Mouse (Mus musculus) hindbrain, embryonic 14.5 days (tissue): ENCODE measurements at regions not wholly inside any gene's neighbourhood (a gene's known extent, or its start where the extent isn't known, plus 50 kb on each side); places are given as distances from the start of the nearest gene placed in this dataset.
A peak's percentile ranks its signal among the peaks of the same experiment; 100 is the strongest.

Experiments
- ATAC-seq: fragments of 200-750 bp; cut with Nextera tagmentation; 2 replicates; pipeline ENCODE4 v1.8.0; 2017; ENCODE audit warnings: moderate number of reproducible peaks, mild to moderate bottlenecking, moderate TSS enrichment, moderate library complexity; ENCODE audit not compliant: low FRiP score
- DNase-seq: peaks from one replicate; pipeline ENCODE4 v3.0.0-alpha.2; 2015; ENCODE audit warnings: low spot score
- H3K27ac ChIP-seq: fragments of 300-500 bp; sonication (generic); 2 replicates; pipeline ENCODE4 v1.5.1; 2014; ENCODE audit warnings: mild to moderate bottlenecking, moderate library complexity
- H3K27me3 ChIP-seq: fragments of 300-500 bp; sonication (generic); 2 replicates; pipeline ENCODE4 v1.6.1; 2014; ENCODE audit warnings: mild to moderate bottlenecking, low read length, mixed read lengths; ENCODE audit not compliant: control insufficient read depth, insufficient read depth
- H3K36me3 ChIP-seq: fragments of 300-500 bp; sonication (generic); replicated peaks from 2 replicates; pipeline ENCODE4 v1.6.1; 2014; ENCODE audit not compliant: control insufficient read depth, insufficient read depth
- H3K4me1 ChIP-seq: fragments of 300-500 bp; sonication (generic); replicated peaks from 2 replicates; pipeline ENCODE4 v1.6.1; 2014; ENCODE audit warnings: antibody characterized with exemption, low read length, mixed read lengths; ENCODE audit not compliant: control insufficient read depth, insufficient read depth
- H3K4me2 ChIP-seq: fragments of 300-500 bp; sonication (generic); replicated peaks from 2 replicates; pipeline ENCODE4 v1.6.1; 2014; ENCODE audit warnings: mild to moderate bottlenecking, moderate library complexity
- H3K4me3 ChIP-seq: fragments of 300-500 bp; sonication (generic); replicated peaks from 2 replicates; pipeline ENCODE4 v1.5.1; 2014; ENCODE audit warnings: mild to moderate bottlenecking, low read length
- H3K9ac ChIP-seq: fragments of 300-500 bp; sonication (generic); 2 replicates; pipeline ENCODE4 v1.6.1; 2014
- H3K9me3 ChIP-seq: fragments of 300-500 bp; sonication (generic); 2 replicates; pipeline ENCODE4 v1.6.1; 2016; ENCODE audit warnings: low read length; ENCODE audit not compliant: control insufficient read depth
- WGBS: fragments of 180-500 bp; shearing (Covaris S2); extraction: QIAGEN DNeasy Blood & Tissue Kit; methylation state at CpG from one replicate; pipeline ENCODE4 v1.1.7; 2014; 5-methylcytosine and 5-hydroxymethylcytosine counted together

DNA sequence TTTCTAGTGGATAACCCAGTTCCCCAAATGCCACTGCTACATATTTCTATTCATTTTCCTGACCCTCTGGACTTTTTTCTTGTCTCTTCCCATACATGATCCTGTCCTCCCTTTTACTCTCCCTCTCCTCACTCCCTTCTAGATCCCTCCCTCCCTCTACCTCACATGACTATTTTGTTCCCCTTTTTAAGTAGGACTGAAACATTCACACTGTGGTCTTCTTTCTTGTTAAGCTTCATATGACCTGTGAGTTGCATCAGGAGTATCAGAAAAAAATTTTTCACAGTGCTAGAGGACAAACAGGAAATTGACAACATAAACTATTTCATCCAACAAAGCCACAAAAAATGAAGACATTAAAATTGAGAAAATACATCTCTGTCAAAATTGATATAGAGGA, 797.5 kb downstream of the Ndufa4 start:
- Histone ChIP-seq H3K36me3 (no peaks in the 10 kb centered on the region), H3K4me3 (no peak overlapping the region), H3K9ac (no peak overlapping the region), H3K4me2 (no peak overlapping the region), H3K4me1 (no peaks in the 10 kb centered on the region), H3K9me3 (no peaks in the 10 kb centered on the region), H3K27ac (no peak overlapping the region), H3K27me3 (no peaks in the 10 kb centered on the region)
- no peak for ATAC-seq
- DNase-seq: no peak

DNA sequence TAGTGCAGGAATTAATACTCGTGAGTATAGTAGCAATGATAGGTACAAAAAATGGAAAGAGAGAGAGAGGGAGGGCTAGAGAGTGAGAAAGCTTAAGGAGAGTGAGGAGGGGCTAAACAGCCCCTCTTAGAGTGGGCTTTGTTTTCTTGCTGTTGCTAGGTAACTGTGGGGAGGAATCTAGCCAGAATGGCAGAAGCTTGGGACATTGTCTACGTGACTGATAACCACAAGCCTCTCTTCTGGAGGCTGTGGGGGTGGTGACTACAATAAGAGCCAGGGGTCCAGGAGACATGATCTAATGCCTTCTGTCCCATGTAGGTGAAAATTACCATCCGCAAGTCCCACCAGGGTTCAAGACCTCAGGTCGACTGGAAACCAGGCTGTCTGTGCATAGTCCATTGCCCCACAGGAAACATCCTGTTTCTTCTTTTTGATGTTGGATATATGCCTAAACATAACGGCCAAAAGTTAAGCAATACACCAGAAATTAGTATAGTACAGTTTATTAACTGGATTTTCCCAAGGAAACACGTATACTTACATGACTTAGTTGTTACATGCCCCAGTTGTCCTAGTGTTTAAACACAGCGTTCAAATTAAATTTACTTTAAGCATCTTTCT, 798.8 kb downstream of the Ndufa4 start:
- no peak overlapping the region for H3K27ac ChIP-seq

DNA sequence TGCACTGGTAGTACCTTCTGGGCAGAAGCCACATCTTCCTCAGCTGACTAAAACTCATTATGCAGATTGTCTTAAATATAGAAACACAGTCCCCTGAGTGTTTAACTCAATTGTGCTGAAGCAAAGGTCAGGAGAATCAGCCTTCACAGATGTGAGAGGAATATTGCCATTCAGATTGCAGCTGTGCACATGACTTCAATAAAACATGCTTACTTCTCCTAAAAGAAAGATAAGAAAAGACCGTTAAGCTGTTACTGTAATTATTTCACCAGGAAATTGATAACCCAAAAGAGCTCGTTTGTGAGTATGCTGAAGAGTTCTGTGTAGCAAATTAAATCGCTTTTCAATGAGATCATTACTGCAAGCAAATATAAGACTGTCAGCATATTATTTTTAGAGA, 803.9 kb downstream of the Ndufa4 start:
- 52% methylated on average over 3 of the region's 3 CpGs for WGBS
- ATAC-seq (no peak), DNase-seq (no peak)
- Histone ChIP-seq H3K4me2 (no peak overlapping the region), H3K36me3 (no peaks in the 10 kb centered on the region), H3K4me1 (0 out of 2 replicates have a peak, but pooled peaks cover 3% of the 10 kb centered on the region), H3K27me3 (no peaks in the 10 kb centered on the region), H3K9ac (no peak overlapping the region), H3K27ac (no peak overlapping the region), H3K9me3 (no peaks in the 10 kb centered on the region), H3K4me3 (no peak overlapping the region)

More for the DNA sequence above, 798.8 kb downstream of the Ndufa4 start:
- no peak overlapping the region for H3K4me3 ChIP-seq
- WGBS: 53% methylated on average over 7 of the region's 7 CpGs
- ATAC-seq: no peak
- no peaks in the 10 kb centered on the region for H3K36me3 ChIP-seq
- no peaks in the 10 kb centered on the region for H3K27me3 ChIP-seq
- 0 out of 2 replicates have a peak, but pooled peaks cover under 1% of the 10 kb centered on the region for H3K4me1 ChIP-seq
- no peak for DNase-seq
- H3K4me2 ChIP-seq: no peak overlapping the region
- H3K9ac ChIP-seq: no peak overlapping the region
- no peaks in the 10 kb centered on the region for H3K9me3 ChIP-seq

DNA sequence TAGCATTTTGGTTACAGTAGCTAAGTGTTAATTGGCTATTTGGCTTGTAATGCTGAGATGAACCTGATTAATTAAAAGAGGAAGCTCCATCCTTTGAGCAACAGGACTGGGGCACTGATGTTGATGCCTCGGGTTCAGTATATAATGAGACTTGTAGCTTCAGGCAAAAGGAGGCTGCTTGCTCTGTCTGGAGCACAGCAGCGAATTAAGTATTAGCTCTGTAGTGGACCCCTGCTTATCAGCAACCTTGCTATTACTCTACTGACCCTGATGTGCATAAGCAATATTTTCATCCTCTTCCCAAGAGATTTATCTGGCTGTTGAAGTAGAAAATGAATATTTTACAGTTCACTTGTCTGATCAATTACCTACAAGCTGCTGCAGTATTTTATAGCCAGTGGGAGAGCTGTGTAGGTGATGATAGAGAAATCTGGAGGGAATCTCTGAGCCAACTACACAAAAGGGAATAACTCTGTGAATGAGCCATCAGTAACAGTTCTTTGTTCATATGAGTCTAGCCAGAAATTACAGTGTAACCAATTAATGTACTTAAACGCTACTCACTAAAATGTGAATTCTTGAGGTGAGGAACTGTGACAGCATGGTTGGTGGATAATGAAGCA, 846.2 kb downstream of the Ndufa4 start:
- no peak overlapping the region for H3K9ac ChIP-seq
- DNase-seq (peak; percentile 52), ATAC-seq (peak; percentile 91)
- H3K4me2 ChIP-seq: no peak overlapping the region
- WGBS: 35% methylated on average over 3 of the region's 3 CpGs
- H3K27ac ChIP-seq: peak overlapping the region; percentile 63
- no peaks in the 10 kb centered on the region for H3K36me3 ChIP-seq
- no peaks in the 10 kb centered on the region for H3K27me3 ChIP-seq
- H3K4me3 ChIP-seq: no peak overlapping the region
- H3K4me1 ChIP-seq: no peaks in the 10 kb centered on the region; the same call in 1 of the 2 replicates
- H3K9me3 ChIP-seq: no peaks in the 10 kb centered on the region
